In the genomic region with DNA sequence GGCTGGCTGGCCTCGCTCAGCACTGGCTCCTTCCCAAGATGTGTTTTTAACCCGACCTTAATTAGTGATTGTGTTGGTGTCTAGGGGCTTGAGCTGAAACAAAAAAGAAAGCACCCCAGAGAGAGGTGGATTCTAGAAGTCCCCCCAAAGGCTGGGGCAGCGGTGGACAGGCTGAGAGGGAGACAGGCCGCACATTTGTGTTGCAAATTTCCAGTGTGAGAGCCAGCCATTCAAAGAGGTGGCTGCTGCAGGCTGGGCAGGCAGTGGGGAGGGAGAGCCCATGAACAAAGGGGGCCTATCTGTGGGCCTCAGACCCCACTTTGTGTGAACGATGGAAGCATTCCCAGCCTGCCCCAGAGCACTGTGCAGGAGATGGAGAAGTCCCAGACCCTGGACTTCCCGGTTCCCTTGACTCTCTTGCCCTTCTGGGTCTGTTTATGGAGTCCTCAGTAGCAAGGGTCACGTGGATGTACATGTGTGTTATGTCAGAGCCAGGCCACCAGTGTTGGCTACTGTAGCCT, we compare ENCODE assay signal across 9 mouse cellular contexts. TPM values are rescaled to one million over a fixed set of nuclear protein-coding genes. Genes with fewer than 3 reads are reported as not detected.
DNase-seq lines count a peak whose midpoint lies in the region; ATAC-seq and TF ChIP-seq lines count a peak whose summit lies in the region.
"Had no signal": no experiment of that assay in that cellular context is flagged by ENCODE, and none has a peak within 500 bp of the region (broad histone marks: within the 10 kb centered on the region; RNA-seq: fewer than 3 reads in every experiment).

No protein-coding gene starts in this region.

- H3K9me3 ChIP-seq in ES-E14 (ENCODE audit: control insufficient read depth, insufficient read depth, low read depth, low read length) = no peaks in the 10 kb centered on the region
- no peaks in the 10 kb centered on the region for H3K9me3 ChIP-seq in heart, embryonic 11.5 days (replicated peaks; ENCODE audit: control insufficient read depth, low read length)
- H3K9me3 ChIP-seq in midbrain, embryonic 12.5 days = no peaks in the 10 kb centered on the region

- H3K27me3 ChIP-seq in heart, embryonic 11.5 days (ENCODE audit: control insufficient read depth, insufficient read depth, low read length) = no peaks in the 10 kb centered on the region
- H3K27me3 ChIP-seq in midbrain, embryonic 12.5 days = 0 out of 2 replicates have a peak, but pooled peaks cover 4% of the 10 kb centered on the region

- no peak for DNase-seq in ES-E14 (ENCODE audit: low read depth, low spot score)
- peak; percentile 39 to 48 for DNase-seq in cerebellum, postnatal 10 days
- DNase-seq in layer of hippocampus, adult 9-10 months (ENCODE audit: low spot score) = peak; percentile 43
- DNase-seq in testis, postnatal 14 days (ENCODE audit: low spot score) = no peak

- H3K4me2 ChIP-seq in heart, embryonic 11.5 days = no peak overlapping the region
- H3K4me2 ChIP-seq in midbrain, embryonic 12.5 days (replicated peaks) = no peak overlapping the region

- in situ Hi-C loops in ES-E14 (cut with MboI; ENCODE audit: low sequenced_read_pairs in 2 of 2, unreplicated experiment in 2 of 2) = loop anchor here (5.0 to 10.0 kb wide), 2 partner anchors 125 to 232 kb away; a partner anchor contains a TSS

- ATAC-seq in heart, embryonic 11.5 days (replicated peaks; ENCODE audit: insufficient number of reproducible peaks, low FRiP score, low TSS enrichment) = no peak
- ATAC-seq in midbrain, embryonic 12.5 days (ENCODE audit: low FRiP score, low read depth) = peak; percentile 71
- ATAC-seq in erythroid progenitor cell, adult 5-6 weeks (replicated peaks; ENCODE audit: low FRiP score, poor library complexity, severe bottlenecking) = no peak
- no peak for ATAC-seq in megakaryocyte-erythroid progenitor cell, adult 5-6 weeks (replicated peaks; ENCODE audit: low FRiP score, low TSS enrichment, poor library complexity, severe bottlenecking)

- 49% methylated on average over 7 of the region's 7 CpGs for WGBS in heart, embryonic 11.5 days (ENCODE audit: insufficient replicate concordance)
- WGBS in midbrain, embryonic 12.5 days = 10% methylated on average over 7 of the region's 7 CpGs

- no peaks in the 10 kb centered on the region for H3K36me3 ChIP-seq in ES-E14 (ENCODE audit: control insufficient read depth, insufficient read depth, low read length, poor library complexity, severe bottlenecking)
- H3K36me3 ChIP-seq in heart, embryonic 11.5 days (ENCODE audit: control insufficient read depth, insufficient read depth, low read length) = no peaks in the 10 kb centered on the region
- no peaks in the 10 kb centered on the region for H3K36me3 ChIP-seq in midbrain, embryonic 12.5 days

- H3K4me3 ChIP-seq in ES-E14 (ENCODE audit: insufficient read depth in 1 of 2, low read depth in 1 of 2, low read length in 2 of 2, poor library complexity in 1 of 2, severe bottlenecking in 1 of 2) = no peak overlapping the region
- H3K4me3 ChIP-seq in heart, embryonic 11.5 days (ENCODE audit: low read depth, low read length) = no peak overlapping the region
- H3K4me3 ChIP-seq in midbrain, embryonic 12.5 days = no peak overlapping the region

- no peak overlapping the region for H3K27ac ChIP-seq in ES-E14 (ENCODE audit: insufficient read depth, low read depth, low read length, poor library complexity, severe bottlenecking)
- no peak overlapping the region for H3K27ac ChIP-seq in heart, embryonic 11.5 days (ENCODE audit: low read depth, low read length)
- H3K27ac ChIP-seq in midbrain, embryonic 12.5 days (replicated peaks) = peak overlapping the region; percentile 93

- H3K9ac ChIP-seq in ES-E14 (ENCODE audit: insufficient read depth, low read depth, low read length, poor library complexity, severe bottlenecking) = 0 out of 2 replicates have a peak overlapping the region, but pooled peaks have one; percentile 9
- 0 out of 2 replicates have a peak overlapping the region, but pooled peaks have one; percentile 12 for H3K9ac ChIP-seq in heart, embryonic 11.5 days (ENCODE audit: low read depth, low read length)
- H3K9ac ChIP-seq in midbrain, embryonic 12.5 days (replicated peaks) = peak overlapping the region; percentile 50

- peaks cover 0 to 21% of the 10 kb centered on the region in 2 experiments; a peak in 3 of 4 replicates for H3K4me1 ChIP-seq in ES-E14 (ENCODE audit: control insufficient read depth in 2 of 2, insufficient read depth in 2 of 2, low read length in 2 of 2, poor library complexity in 1 of 2)
- H3K4me1 ChIP-seq in heart, embryonic 11.5 days (ENCODE audit: control insufficient read depth, insufficient read depth, low read length) = peaks cover 5% of the 10 kb centered on the region
- peaks cover 52% of the 10 kb centered on the region for H3K4me1 ChIP-seq in midbrain, embryonic 12.5 days

TF ChIP-seq in ES-E14, 5 proteins besides CTCF, POLR2A, EP300 and RAD21:
- no peak for TF ChIP-seq CHD2 (IDR thresholded peaks at IDR 0.05; ENCODE audit: low read depth, low read length)
- TF ChIP-seq MAFK (IDR thresholded peaks at IDR 0.05; ENCODE audit: insufficient read depth, low read depth, low read length) = no peak
- no peak for TF ChIP-seq HCFC1 (IDR thresholded peaks at IDR 0.05; ENCODE audit: borderline replicate concordance, insufficient read depth, low read length)

RNA-seq across cellular contexts. Expression of a gene that starts 7.0 kb away (rescaled TPM):
- total RNA-seq in ES-E14 (2012; rRNA removed) = not detected in 2 replicates
- not detected in 2 replicates for polyA plus RNA-seq in heart, embryonic 11.5 days (2014; fragmentation: Nextera tagmentation; extraction: Ambion mirVana)
- polyA plus RNA-seq in midbrain, embryonic 12.5 days (2016; fragmentation: Nextera tagmentation; extraction: Ambion mirVana) = 1.0 and 1.1 TPM in 2 replicates
- not detected in 2 replicates for total RNA-seq in erythroid progenitor cell, adult 5-6 weeks (2015; ENCODE audit: low replicate concordance)
- not detected in 2 replicates for total RNA-seq in erythroid progenitor cell, adult 5-6 weeks (2017; ENCODE audit: low replicate concordance)
- total RNA-seq in megakaryocyte-erythroid progenitor cell, adult 5-6 weeks (2014; fragmentation: Nextera tagmentation) = not detected in 2 replicates
- total RNA-seq in megakaryocyte-erythroid progenitor cell, adult 5-6 weeks (2017) = not detected in 2 replicates
- total RNA-seq: hematopoietic stem cell, adult 5-6 weeks had no signal

RNA-seq across cellular contexts. Expression of a gene that starts 27.1 kb away (rescaled TPM):
- 39.4 and 44.9 TPM in 2 replicates for total RNA-seq in ES-E14 (2012; rRNA removed)
- 29.8 and 35.8 TPM in 2 replicates for polyA plus RNA-seq in heart, embryonic 11.5 days (2014; fragmentation: Nextera tagmentation; extraction: Ambion mirVana)
- polyA plus RNA-seq in midbrain, embryonic 12.5 days (2016; fragmentation: Nextera tagmentation; extraction: Ambion mirVana) = 66.5 and 75.6 TPM in 2 replicates
- 15.9 and 26.0 TPM in 2 replicates for total RNA-seq in erythroid progenitor cell, adult 5-6 weeks (2015; ENCODE audit: low replicate concordance)
- 3.3 and 9.4 TPM in 2 replicates for total RNA-seq in erythroid progenitor cell, adult 5-6 weeks (2017; ENCODE audit: low replicate concordance)
- 27.2 and 33.9 TPM in 2 replicates for total RNA-seq in megakaryocyte-erythroid progenitor cell, adult 5-6 weeks (2014; fragmentation: Nextera tagmentation)
- total RNA-seq in megakaryocyte-erythroid progenitor cell, adult 5-6 weeks (2017) = 8.6 and 17.3 TPM in 2 replicates

Comparison
In these comparisons a context has a peak if more than half of its experiments do, and no peak if none do; other contexts are left out.
1. DNase-seq: peak in cerebellum, postnatal 10 days (2 of 2) and layer of hippocampus, adult 9-10 months (single experiment); none in ES-E14 (single experiment) and testis, postnatal 14 days (single experiment).
2. Peak in every context shown above with its lines, with median percentiles within 50 percentile points of each other: H3K9ac ChIP-seq.